Mouse (Mus musculus) intestine, embryonic 14.5 days (tissue): Measurements from ENCODE around the gene Tcf7l2. TPM values are rescaled to one million over a fixed set of nuclear protein-coding genes. Genes with fewer than 3 reads are reported as not detected.

Experiments
- ATAC-seq: fragments of 200-750 bp; cut with Nextera tagmentation; replicated peaks from 2 replicates; pipeline ENCODE4 v1.8.0; 2017; ENCODE audit warnings: low read depth, moderate number of reproducible peaks, moderate TSS enrichment, moderate library complexity; ENCODE audit not compliant: low FRiP score, low TSS enrichment
- DNase-seq: peaks from one replicate; pipeline ENCODE4 v3.0.0-alpha.2; 2018; ENCODE audit warnings: low spot score
- H3K27ac ChIP-seq: fragments of 300-500 bp; sonication (generic); 2 replicates; pipeline ENCODE4 v1.5.1; 2014; ENCODE audit warnings: low read depth, mild to moderate bottlenecking, control low read depth
- H3K27me3 ChIP-seq: fragments of 300-500 bp; sonication (generic); replicated peaks from 2 replicates; pipeline ENCODE4 v1.6.1; 2014; ENCODE audit warnings: low read length, control low read depth; ENCODE audit not compliant: control insufficient read depth, insufficient read depth
- H3K36me3 ChIP-seq: fragments of 300-500 bp; sonication (generic); 2 replicates; pipeline ENCODE4 v1.6.1; 2014; ENCODE audit warnings: low read length, control low read depth; ENCODE audit not compliant: control insufficient read depth, insufficient read depth
- H3K4me1 ChIP-seq: fragments of 300-500 bp; sonication (generic); replicated peaks from 2 replicates; pipeline ENCODE4 v1.6.1; 2014; ENCODE audit warnings: low read length, control low read depth, mixed read lengths; ENCODE audit not compliant: control insufficient read depth, insufficient read depth
- H3K4me2 ChIP-seq: fragments of 300-500 bp; sonication (generic); 2 replicates; pipeline ENCODE4 v1.6.1; 2014; ENCODE audit warnings: low read length
- H3K4me3 ChIP-seq: fragments of 300-500 bp; sonication (generic); 2 replicates; pipeline ENCODE4 v1.5.1; 2014; ENCODE audit warnings: low read depth, low read length, control low read depth, mixed read lengths
- H3K9ac ChIP-seq: fragments of 300-500 bp; sonication (generic); 2 replicates; pipeline ENCODE4 v1.6.1; 2014; ENCODE audit warnings: mild to moderate bottlenecking, low read length
- H3K9me3 ChIP-seq: fragments of 300-500 bp; sonication (generic); 2 replicates; pipeline ENCODE4 v1.6.1; 2016; ENCODE audit warnings: low read length, control low read depth; ENCODE audit not compliant: control insufficient read depth
- WGBS: fragments of 180-500 bp; shearing (Covaris S2); extraction: QIAGEN DNeasy Blood & Tissue Kit; methylation state at CpG from one replicate; pipeline ENCODE4 v1.1.7; 2014; 5-methylcytosine and 5-hydroxymethylcytosine counted together
- polyA plus RNA-seq: library from polyadenylated mRNA; unstranded; fragments of >200 nt; fragmentation: Nextera tagmentation; extraction: Ambion mirVana; gene quantifications from 2 replicates; pipeline ENCODE4 v1.2.1, GENCODE M21; 2014

Gene Tcf7l2
- polyA plus RNA-seq, 1 experiment from 2014 or later, result 97.2 TPM

- no peak overlapping the region for H3K4me2 ChIP-seq
- no peak overlapping the region for H3K9ac ChIP-seq
- no peaks in the 10 kb centered on the region for H3K9me3 ChIP-seq
- no peak overlapping the region for H3K27ac ChIP-seq
- peaks cover 27% of the 10 kb centered on the region; the same call in 1 of the 2 replicates for H3K36me3 ChIP-seq
- 89% methylated on average over 9 of the region's 9 CpGs for WGBS
- H3K27me3 ChIP-seq, result no peaks in the 10 kb centered on the region
- DNase-seq, result no peak
- ATAC-seq, result no peak
- H3K4me1 ChIP-seq, result peaks cover 23% of the 10 kb centered on the region
- no peak overlapping the region for H3K4me3 ChIP-seq
Measured at GRCm38 (mm10) chr19:55755462-55755861, 13.8 kb downstream of the Tcf7l2 start.

- no peak overlapping the region for H3K4me3 ChIP-seq
- 51% methylated on average over 8 of the region's 8 CpGs for WGBS
- H3K4me1 ChIP-seq, result peaks cover 18% of the 10 kb centered on the region; the same call in 1 of the 2 replicates
- no peak overlapping the region for H3K4me2 ChIP-seq
- ATAC-seq (no peak), DNase-seq (no peak)
- H3K27ac ChIP-seq, result 0 out of 2 replicates have a peak overlapping the region, but pooled peaks have one; percentile 22
- no peak overlapping the region for H3K9ac ChIP-seq
- H3K36me3 ChIP-seq, result peaks cover 27% of the 10 kb centered on the region; the same call in 1 of the 2 replicates
- no peaks in the 10 kb centered on the region for H3K27me3 ChIP-seq
- H3K9me3 ChIP-seq, result no peaks in the 10 kb centered on the region
Measured at GRCm38 (mm10) chr19:55756707-55757106, 15.1 kb downstream of the Tcf7l2 start.

- 80% methylated on average over 6 of the region's 6 CpGs for WGBS
Measured at GRCm38 (mm10) chr19:55757403-55757802, 15.8 kb downstream of the Tcf7l2 start.

GRCm38 (mm10) chr19:55758158-55758557 lies 16.5 kb downstream of the Tcf7l2 start:
- Histone ChIP-seq H3K36me3 (peaks cover 26% of the 10 kb centered on the region; the same call in 1 of the 2 replicates), H3K4me1 (peaks cover 20% of the 10 kb centered on the region; the same call in 1 of the 2 replicates)
- ATAC-seq, result no peak

More at GRCm38 (mm10) chr19:55757403-55757802, 15.8 kb downstream of the Tcf7l2 start:
- H3K27ac ChIP-seq, result no peak overlapping the region
- no peak overlapping the region for H3K9ac ChIP-seq
- DNase-seq (no peak), ATAC-seq (no peak)
- 0 out of 2 replicates have a peak, but pooled peaks cover 2% of the 10 kb centered on the region for H3K9me3 ChIP-seq
- H3K4me2 ChIP-seq, result no peak overlapping the region
- H3K4me1 ChIP-seq, result peaks cover 18% of the 10 kb centered on the region; the same call in 1 of the 2 replicates
- peaks cover 26% of the 10 kb centered on the region; the same call in 1 of the 2 replicates for H3K36me3 ChIP-seq
- H3K27me3 ChIP-seq, result no peaks in the 10 kb centered on the region
- no peak overlapping the region for H3K4me3 ChIP-seq

DNA sequence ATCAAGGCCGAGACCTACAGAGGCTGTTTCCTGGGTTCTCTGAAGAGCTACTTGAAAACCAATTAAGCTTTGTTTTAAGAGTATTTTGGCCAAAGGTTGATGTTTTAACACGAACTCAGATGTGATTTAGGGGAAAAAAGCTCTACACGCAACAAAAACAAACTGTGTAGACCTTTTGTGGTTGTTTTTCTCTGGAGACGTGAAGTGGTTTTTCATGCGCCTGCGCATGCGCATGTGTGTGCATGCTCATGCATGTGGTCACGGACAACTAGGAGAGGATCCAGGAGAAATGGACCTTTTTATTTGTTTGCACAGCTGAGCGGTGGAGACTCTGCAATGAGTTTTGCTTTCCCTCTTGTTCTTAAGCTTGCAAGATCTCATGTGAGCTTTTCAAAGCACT lies 17.4 kb downstream of the Tcf7l2 start:
- Histone ChIP-seq H3K27me3 (no peaks in the 10 kb centered on the region), H3K9me3 (0 out of 2 replicates have a peak, but pooled peaks cover 3% of the 10 kb centered on the region), H3K36me3 (peaks cover 26% of the 10 kb centered on the region; the same call in 1 of the 2 replicates), H3K4me3 (no peak overlapping the region), H3K27ac (no peak overlapping the region), H3K4me2 (no peak overlapping the region), H3K9ac (no peak overlapping the region), H3K4me1 (peaks cover 20% of the 10 kb centered on the region; the same call in 1 of the 2 replicates)
- DNase-seq, result no peak
- no peak for ATAC-seq
- 89% methylated on average over 9 of the region's 9 CpGs for WGBS

More at GRCm38 (mm10) chr19:55758158-55758557, 16.5 kb downstream of the Tcf7l2 start:
- 0 out of 2 replicates have a peak, but pooled peaks cover 3% of the 10 kb centered on the region for H3K9me3 ChIP-seq
- no peak for DNase-seq
- H3K4me3 ChIP-seq, result no peak overlapping the region
- H3K4me2 ChIP-seq, result no peak overlapping the region
- H3K27me3 ChIP-seq, result no peaks in the 10 kb centered on the region
- no peak overlapping the region for H3K9ac ChIP-seq
- no peak overlapping the region for H3K27ac ChIP-seq

DNA sequence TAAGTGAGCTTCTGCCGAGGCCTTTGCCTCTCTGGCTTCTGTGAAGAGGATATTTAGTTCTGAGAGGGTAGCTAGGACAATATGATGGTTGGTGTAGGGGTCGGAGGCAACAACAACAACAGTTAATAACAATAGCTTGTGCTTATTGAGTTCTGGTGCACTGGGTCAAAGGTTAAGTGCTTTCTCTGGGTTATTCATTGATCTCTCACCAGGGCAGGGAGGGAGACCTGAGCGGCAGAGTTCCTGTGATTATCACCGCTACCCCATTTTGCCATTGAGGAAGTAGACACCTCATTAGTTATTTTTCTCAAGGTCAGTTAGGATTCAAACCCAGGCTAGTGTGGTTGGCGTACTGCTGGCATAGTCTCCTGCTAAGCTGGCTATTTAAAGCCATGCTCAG lies 19.5 kb downstream of the Tcf7l2 start:
- H3K4me2 ChIP-seq, result no peak overlapping the region
- H3K27ac ChIP-seq, result no peak overlapping the region
- 69% methylated on average over 5 of the region's 5 CpGs for WGBS
- H3K4me1 ChIP-seq, result peaks cover 17% of the 10 kb centered on the region; the same call in 1 of the 2 replicates
- ATAC-seq, result no peak
- no peaks in the 10 kb centered on the region for H3K27me3 ChIP-seq
- no peak overlapping the region for H3K9ac ChIP-seq
- H3K9me3 ChIP-seq, result 0 out of 2 replicates have a peak, but pooled peaks cover 3% of the 10 kb centered on the region
- peaks cover 23% of the 10 kb centered on the region; the same call in 1 of the 2 replicates for H3K36me3 ChIP-seq
- DNase-seq, result no peak
- H3K4me3 ChIP-seq, result no peak overlapping the region

GRCm38 (mm10) chr19:55762187-55762586 lies 20.6 kb downstream of the Tcf7l2 start:
- Histone ChIP-seq H3K4me2 (no peak overlapping the region), H3K9ac (no peak overlapping the region), H3K4me1 (peaks cover 15% of the 10 kb centered on the region; the same call in 1 of the 2 replicates), H3K27ac (no peak overlapping the region), H3K4me3 (no peak overlapping the region), H3K36me3 (peaks cover 18% of the 10 kb centered on the region; the same call in 1 of the 2 replicates), H3K9me3 (0 out of 2 replicates have a peak, but pooled peaks cover 3% of the 10 kb centered on the region), H3K27me3 (no peaks in the 10 kb centered on the region)
- ATAC-seq (no peak), DNase-seq (no peak)
- WGBS, result 98% methylated on average over 3 of the region's 3 CpGs

GRCm38 (mm10) chr19:55765814-55766213 lies 24.2 kb downstream of the Tcf7l2 start:
- H3K9me3 ChIP-seq, result 0 out of 2 replicates have a peak, but pooled peaks cover 3% of the 10 kb centered on the region
- no peaks in the 10 kb centered on the region for H3K27me3 ChIP-seq
- peaks cover 31% of the 10 kb centered on the region for H3K4me1 ChIP-seq
- no peak overlapping the region for H3K9ac ChIP-seq
- ATAC-seq (no peak), DNase-seq (no peak)
- H3K27ac ChIP-seq, result no peak overlapping the region
- no peak overlapping the region for H3K4me3 ChIP-seq
- WGBS, result 43% methylated on average over 11 of the region's 11 CpGs
- 0 out of 2 replicates have a peak, but pooled peaks cover 14% of the 10 kb centered on the region for H3K36me3 ChIP-seq
- no peak overlapping the region for H3K4me2 ChIP-seq

DNA sequence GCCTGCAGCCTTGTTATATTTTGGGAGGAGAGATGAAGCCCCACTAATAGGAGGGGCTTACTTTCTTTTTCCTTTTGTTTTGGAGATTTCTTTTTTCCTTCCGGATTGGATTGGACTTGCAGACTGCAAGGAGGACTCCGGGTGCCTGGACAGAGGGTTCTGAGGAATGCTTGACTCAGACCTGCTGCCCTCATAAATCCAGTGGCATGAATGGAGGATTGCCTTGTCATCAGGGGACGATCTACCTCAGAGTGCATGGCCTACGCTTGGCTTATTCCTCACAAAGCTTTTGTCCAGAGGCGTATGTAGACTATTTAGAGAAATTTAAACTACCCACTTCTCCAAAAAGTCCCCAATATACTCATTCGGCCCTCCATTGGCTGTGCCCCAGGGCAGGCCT lies 25.5 kb downstream of the Tcf7l2 start:
- H3K27me3 ChIP-seq, result no peaks in the 10 kb centered on the region
- H3K4me2 ChIP-seq, result no peak overlapping the region
- no peak for ATAC-seq
- 0 out of 2 replicates have a peak, but pooled peaks cover 13% of the 10 kb centered on the region for H3K36me3 ChIP-seq
- H3K9me3 ChIP-seq, result 0 out of 2 replicates have a peak, but pooled peaks cover 3% of the 10 kb centered on the region
- peaks cover 31% of the 10 kb centered on the region for H3K4me1 ChIP-seq
- H3K4me3 ChIP-seq, result no peak overlapping the region
- no peak for DNase-seq
- no peak overlapping the region for H3K9ac ChIP-seq
- WGBS, result 48% methylated on average over 6 of the region's 6 CpGs
- no peak overlapping the region for H3K27ac ChIP-seq
